Mouse (Mus musculus): ENCODE measurements at regions not wholly inside any gene's neighbourhood (a gene's known extent, or its start where the extent isn't known, plus 50 kb on each side); places are given as distances from the start of the nearest gene placed in this dataset.

GRCm38 (mm10) chr6:140357300-140357699 is 66.6 kb upstream of the Plekha5 start:
- TF ChIP-seq POLR2A (IDR thresholded peaks at IDR 0.05; ENCODE audit: insufficient read depth, low read length): no peak
- TF ChIP-seq CTCF (IDR thresholded peaks at IDR 0.05; ENCODE audit: low read depth, low read length): no peak

Measured in ES-Bruce4 (cell line).